18 mouse cellular contexts compared by ENCODE assay signal in the genomic region with DNA sequence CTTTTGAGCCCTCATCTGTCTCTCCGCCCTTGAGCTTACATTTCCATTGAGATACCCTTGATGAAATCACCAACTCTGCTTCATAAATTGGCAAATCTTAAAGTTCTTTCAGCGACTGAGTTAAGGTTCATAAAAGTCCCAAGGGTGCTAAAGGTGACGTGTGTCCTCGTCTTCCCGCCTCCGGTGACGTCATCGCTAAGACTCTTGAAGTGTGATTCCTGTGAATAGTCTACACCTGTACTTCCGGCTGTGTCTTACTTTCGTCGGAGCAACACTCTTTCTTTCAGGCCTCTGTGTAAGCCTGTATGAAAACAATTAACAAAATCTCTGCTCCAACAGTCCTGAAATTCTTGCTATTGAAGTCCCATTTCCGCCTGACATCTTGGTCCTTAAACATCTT.
DNase-seq lines count a peak whose midpoint lies in the region; ATAC-seq and TF ChIP-seq lines count a peak whose summit lies in the region.
"Had no signal": no experiment of that assay in that cellular context is flagged by ENCODE, and none has a peak within 500 bp of the region (broad histone marks: within the 10 kb centered on the region; RNA-seq: fewer than 3 reads in every experiment).

No protein-coding gene starts in this region.

- no peak for TF ChIP-seq EP300 in MEL (IDR thresholded peaks at IDR 0.05; ENCODE audit: low read depth in 1 of 2, low read length in 2 of 2)

- H3K9me3 ChIP-seq in lung, embryonic 14.5 days (ENCODE audit: low read depth, low read length) = no peaks in the 10 kb centered on the region
- H3K9me3 ChIP-seq in MEL (replicated peaks; ENCODE audit: insufficient read depth, low read length) = no peaks in the 10 kb centered on the region
- no peaks in the 10 kb centered on the region for H3K9me3 ChIP-seq in midbrain, embryonic 15.5 days
- H3K9me3 ChIP-seq: embryonic facial prominence, embryonic 10.5 days; embryonic facial prominence, embryonic 13.5 days; forebrain, embryonic 13.5 days; G1E; heart, embryonic 10.5 days; hindbrain, embryonic 12.5 days; hindbrain, embryonic 15.5 days had no signal

- WGBS in lung, embryonic 14.5 days = 76% methylated on average over 12 of the region's 12 CpGs
- 87% methylated on average over 12 of the region's 12 CpGs for WGBS in midbrain, embryonic 15.5 days

- no peak overlapping the region for H3K9ac ChIP-seq in lung, embryonic 14.5 days
- peak overlapping the region; percentile 38 for H3K9ac ChIP-seq in MEL (ENCODE audit: control insufficient read depth, low read depth, low read length, poor library complexity, severe bottlenecking)
- H3K9ac ChIP-seq in midbrain, embryonic 15.5 days = no peak overlapping the region
- H3K9ac ChIP-seq: embryonic facial prominence, embryonic 13.5 days; forebrain, embryonic 13.5 days; heart, embryonic 13.5 days; hindbrain, embryonic 12.5 days; hindbrain, embryonic 15.5 days had no signal

- intact Hi-C loops in heart, postnatal 10 days (cut with DNase I) = loop anchor here (2.0 to 10.0 kb wide), 4 partner anchors 121 to 371 kb away; a partner anchor contains a TSS

- no peak overlapping the region for H3K4me3 ChIP-seq in lung, embryonic 14.5 days (ENCODE audit: low read depth, low read length)
- peak overlapping the region; percentile 26; the same call in 1 of the 2 replicates for H3K4me3 ChIP-seq in testis, adult 2 months (ENCODE audit: control insufficient read depth, low read depth, low read length)
- H3K4me3 ChIP-seq in MEL (ENCODE audit: control insufficient read depth in 1 of 2, insufficient read depth in 1 of 2, low read depth in 2 of 2, low read length in 2 of 2) = peak overlapping the region in 1 of 2 experiments; percentile 22; a peak in 1 of 4 replicates
- H3K4me3 ChIP-seq in midbrain, embryonic 15.5 days = no peak overlapping the region
- H3K4me3 ChIP-seq: embryonic facial prominence, embryonic 10.5 days; embryonic facial prominence, embryonic 13.5 days; erythroblast, embryonic 14.5 days; forebrain, embryonic 13.5 days; heart, adult 2 months; heart, embryonic 10.5 days; heart, embryonic 13.5 days; hindbrain, embryonic 12.5 days; hindbrain, embryonic 15.5 days had no signal

- DNase-seq in lung, embryonic 14.5 days = peak; percentile 4
- DNase-seq in lung, postnatal 36 days = no peak
- no peak for DNase-seq in testis, postnatal 10 days (ENCODE audit: low spot score)
- no peak for DNase-seq in MEL (ENCODE audit: low read depth, low spot score)
- DNase-seq in adrenal gland, postnatal 14 days = no peak
- no peak for DNase-seq in heart, postnatal 10 days

- peak; percentile 25; the same call in 1 of the 2 replicates for ATAC-seq in lung, embryonic 14.5 days (ENCODE audit: insufficient read depth)
- ATAC-seq in midbrain, embryonic 15.5 days (replicated peaks) = no peak

- no peak overlapping the region for H3K27ac ChIP-seq in lung, embryonic 14.5 days (ENCODE audit: low read depth)
- no peak overlapping the region for H3K27ac ChIP-seq in testis, adult 2 months (ENCODE audit: control insufficient read depth, insufficient read depth, low read depth, low read length)
- 0 out of 2 replicates have a peak overlapping the region, but pooled peaks have one; percentile 34 for H3K27ac ChIP-seq in MEL (ENCODE audit: control insufficient read depth, low read depth, low read length)
- H3K27ac ChIP-seq in midbrain, embryonic 15.5 days = no peak overlapping the region
- H3K27ac ChIP-seq: embryonic facial prominence, embryonic 10.5 days; embryonic facial prominence, embryonic 13.5 days; forebrain, embryonic 13.5 days; heart, adult 2 months; heart, embryonic 10.5 days; heart, embryonic 13.5 days; hindbrain, embryonic 12.5 days; hindbrain, embryonic 15.5 days had no signal

- no peak for TF ChIP-seq POLR2A in testis, adult 2 months (IDR thresholded peaks at IDR 0.05; ENCODE audit: control insufficient read depth, low read depth, low read length)
- TF ChIP-seq POLR2A in MEL (IDR thresholded peaks at IDR 0.05; ENCODE audit: control insufficient read depth in 1 of 2, insufficient read depth in 1 of 2, low read depth in 1 of 2, low read length in 2 of 2, poor library complexity in 1 of 2) = no peak

- H3K27me3 ChIP-seq in lung, embryonic 14.5 days (ENCODE audit: insufficient read depth, low read length) = no peaks in the 10 kb centered on the region
- H3K27me3 ChIP-seq in testis, adult 2 months (ENCODE audit: control insufficient read depth, insufficient read depth, low read length) = no peaks in the 10 kb centered on the region
- H3K27me3 ChIP-seq in MEL (ENCODE audit: control insufficient read depth in 1 of 2, insufficient read depth in 2 of 2, low read length in 2 of 2) = no peaks in the 10 kb centered on the region
- no peaks in the 10 kb centered on the region for H3K27me3 ChIP-seq in midbrain, embryonic 15.5 days (replicated peaks)
- H3K27me3 ChIP-seq: embryonic facial prominence, embryonic 13.5 days; forebrain, embryonic 13.5 days; heart, embryonic 13.5 days; hindbrain, embryonic 12.5 days; hindbrain, embryonic 15.5 days had no signal

- H3K4me1 ChIP-seq in lung, embryonic 14.5 days (ENCODE audit: insufficient read depth) = no peaks in the 10 kb centered on the region
- H3K4me1 ChIP-seq in testis, adult 2 months (ENCODE audit: control insufficient read depth, insufficient read depth, low read length) = peaks cover 5% of the 10 kb centered on the region; the same call in 1 of the 2 replicates
- H3K4me1 ChIP-seq in MEL (ENCODE audit: control insufficient read depth in 1 of 2, insufficient read depth in 2 of 2, low read length in 2 of 2) = peaks cover 3 to 5% of the 10 kb centered on the region in 2 experiments; a peak in 3 of 4 replicates
- H3K4me1 ChIP-seq in midbrain, embryonic 15.5 days = no peaks in the 10 kb centered on the region
- H3K4me1 ChIP-seq: embryonic facial prominence, embryonic 10.5 days; embryonic facial prominence, embryonic 13.5 days; forebrain, embryonic 13.5 days; heart, embryonic 10.5 days; heart, embryonic 13.5 days; hindbrain, embryonic 12.5 days; hindbrain, embryonic 15.5 days had no signal

- no peaks in the 10 kb centered on the region for H3K79me2 ChIP-seq in MEL (ENCODE audit: control insufficient read depth, insufficient read depth, low read length, poor library complexity)

- no peaks in the 10 kb centered on the region for H3K36me3 ChIP-seq in lung, embryonic 14.5 days (ENCODE audit: insufficient read depth)
- no peaks in the 10 kb centered on the region for H3K36me3 ChIP-seq in testis, adult 2 months (ENCODE audit: control insufficient read depth, insufficient read depth, low read length)
- peaks cover 0 to 3% of the 10 kb centered on the region in 2 experiments; a peak in 2 of 4 replicates for H3K36me3 ChIP-seq in MEL (ENCODE audit: control insufficient read depth in 1 of 2, insufficient read depth in 2 of 2, low read length in 2 of 2)
- H3K36me3 ChIP-seq in midbrain, embryonic 15.5 days (replicated peaks) = no peaks in the 10 kb centered on the region
- H3K36me3 ChIP-seq: embryonic facial prominence, embryonic 10.5 days; embryonic facial prominence, embryonic 13.5 days; G1E; heart, embryonic 10.5 days; heart, embryonic 13.5 days; hindbrain, embryonic 12.5 days; hindbrain, embryonic 15.5 days had no signal

- H3K4me2 ChIP-seq in lung, embryonic 14.5 days = no peak overlapping the region
- H3K4me2 ChIP-seq in midbrain, embryonic 15.5 days = no peak overlapping the region
- H3K4me2 ChIP-seq: embryonic facial prominence, embryonic 13.5 days; forebrain, embryonic 13.5 days; heart, embryonic 13.5 days; hindbrain, embryonic 12.5 days; hindbrain, embryonic 15.5 days had no signal

- no peak for TF ChIP-seq CTCF in lung, embryonic 14.5 days (IDR thresholded peaks at IDR 0.05; ENCODE audit: low read depth)
- no peak for TF ChIP-seq CTCF in testis, adult 2 months (IDR thresholded peaks at IDR 0.05; ENCODE audit: control insufficient read depth, insufficient read depth, insufficient replicate concordance, low read depth, low read length)
- TF ChIP-seq CTCF in MEL (IDR thresholded peaks at IDR 0.05 in 2 of 3, conservative IDR thresholded peaks at IDR 0.05 in 1 of 3; ENCODE audit: control insufficient read depth in 1 of 3, insufficient read depth in 1 of 3, low read depth in 2 of 3, low read length in 3 of 3, poor library complexity in 1 of 3, severe bottlenecking in 1 of 3) = no peak

- TF ChIP-seq RAD21 in MEL (IDR thresholded peaks at IDR 0.05; ENCODE audit: low read depth, low read length) = no peak

TF ChIP-seq in MEL, 35 proteins besides CTCF, POLR2A, EP300 and RAD21:
- no peak for TF ChIP-seq TBP (IDR thresholded peaks at IDR 0.05; ENCODE audit: low read depth, low read length)
- no peak for TF ChIP-seq ZMIZ1 (IDR thresholded peaks at IDR 0.05; ENCODE audit: low read depth, low read length)
